Mouse (Mus musculus): Measurements from ENCODE around the gene Fnip1. TPM values are rescaled to one million over a fixed set of nuclear protein-coding genes. Genes with fewer than 3 reads are reported as not detected.
"Not testable (repeated sequence)": the region's sequence is repeated elsewhere in the genome, so short reads cannot be mapped to it uniquely, and the experiment has no call there.

Fnip1 gene
- 10 to 100 TPM; 26.4 to 34.7 (median 30.6) TPM for total RNA-seq (2022)

DNA sequence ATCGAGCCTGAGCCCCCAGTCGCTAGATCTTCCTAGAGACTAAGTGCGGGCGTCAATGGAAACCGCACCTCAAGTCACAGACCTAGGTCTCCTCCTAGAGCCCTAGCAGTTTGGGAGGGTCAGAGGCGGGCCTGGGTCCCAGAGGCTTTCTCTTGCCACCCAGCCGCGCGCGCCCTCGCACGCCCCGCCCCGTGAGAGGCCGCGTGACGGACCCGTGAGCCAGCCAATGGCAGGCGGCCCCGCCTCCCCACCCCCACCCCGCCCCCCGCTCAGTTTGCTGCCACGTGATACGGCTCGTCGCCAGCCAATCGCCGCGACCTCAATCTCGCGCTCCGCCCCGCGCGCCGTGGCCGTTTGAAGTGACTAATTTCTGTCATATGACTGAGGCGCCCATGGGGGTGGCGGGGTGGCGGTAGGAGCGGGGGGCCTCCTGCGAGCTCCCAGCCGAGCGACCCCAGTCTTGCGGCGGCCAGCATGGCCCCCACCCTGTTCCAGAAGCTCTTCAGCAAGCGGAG lies at the start of gene Fnip1:
Fnip1 (plus strand) TSS at position 377 of the 515 bp plus-strand sequence.
- peak; percentile 91 for DNase-seq

GRCm38 (mm10) chr11:54390386-54390785 lies 47.6 kb upstream of the Fnip1 start:
- DNase-seq: no peak

DNA sequence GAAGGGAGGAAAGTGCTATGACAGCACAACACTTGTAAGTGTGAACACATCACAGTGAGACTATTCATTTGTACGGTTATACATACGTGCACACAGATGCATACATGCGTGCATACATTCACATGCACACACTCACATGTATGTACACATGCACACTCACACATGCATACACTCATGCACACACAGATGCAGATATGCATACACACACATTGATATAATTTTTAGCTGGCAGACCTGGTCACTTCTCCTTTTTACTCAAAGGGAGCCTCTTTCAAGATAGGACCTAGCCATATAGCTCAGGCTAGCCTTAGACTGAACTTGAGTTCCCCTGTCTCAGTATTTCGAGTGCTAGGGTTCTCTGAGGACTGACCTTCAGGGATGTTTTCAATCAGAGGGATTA lies 46.7 kb upstream of the Fnip1 start:
- no peak for DNase-seq

GRCm38 (mm10) chr11:54396686-54397085 lies 41.3 kb upstream of the Fnip1 start:
- no peak for DNase-seq

GRCm38 (mm10) chr11:54398058-54398457 lies 39.9 kb upstream of the Fnip1 start:
- DNase-seq: no peak

GRCm38 (mm10) chr11:54400803-54401202 lies 37.2 kb upstream of the Fnip1 start:
- not testable (repeated sequence) for DNase-seq

DNA sequence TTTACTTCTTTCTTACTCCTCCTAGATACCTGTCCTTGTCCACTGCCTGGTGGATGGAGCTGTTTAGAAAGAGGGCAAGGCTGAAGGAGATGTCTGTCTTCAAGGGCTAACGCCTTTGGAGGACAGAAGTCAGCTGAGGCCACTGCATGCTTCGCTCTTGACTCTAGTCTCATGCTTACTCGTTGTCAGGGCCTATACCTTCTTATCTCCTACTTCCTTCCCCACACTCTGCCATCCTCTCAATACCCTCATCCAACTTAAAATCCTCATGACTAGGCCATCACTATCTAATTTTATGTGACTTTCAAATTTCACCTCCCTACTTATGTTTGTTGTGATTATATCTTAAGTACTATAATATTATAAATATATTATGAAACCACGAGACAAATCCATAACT lies 33.1 kb upstream of the Fnip1 start:
- DNase-seq: no peak

DNA sequence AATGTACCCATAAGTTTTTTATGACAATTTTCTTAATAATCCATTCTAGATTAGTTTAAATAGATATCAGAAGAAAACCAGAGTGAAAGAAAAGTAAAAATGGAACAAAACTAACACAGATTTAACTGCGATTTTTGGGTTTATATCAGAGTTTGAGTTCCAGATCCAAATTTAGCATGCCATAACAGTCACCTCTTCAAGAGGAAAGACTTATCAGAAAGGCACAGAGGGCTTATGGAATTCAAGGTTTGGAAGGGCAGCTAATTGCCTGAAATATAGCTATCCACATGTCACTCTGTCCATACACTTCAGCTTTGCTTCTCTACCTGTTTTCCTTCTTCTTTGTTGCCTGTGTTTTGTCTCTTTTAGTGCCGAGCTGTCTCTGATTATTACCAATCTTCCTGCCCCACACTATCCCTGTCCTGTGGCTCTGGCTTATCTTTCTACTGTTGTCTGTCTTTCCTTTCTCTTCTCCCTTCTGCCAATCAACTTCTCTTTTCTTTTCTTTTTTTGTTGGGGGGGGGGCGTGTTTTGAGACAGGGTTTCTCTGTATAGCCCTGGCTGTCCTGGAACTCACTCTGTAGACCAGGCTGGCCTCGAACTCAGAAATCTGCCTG lies 31.0 kb upstream of the Fnip1 start:
- no peak for DNase-seq

DNA sequence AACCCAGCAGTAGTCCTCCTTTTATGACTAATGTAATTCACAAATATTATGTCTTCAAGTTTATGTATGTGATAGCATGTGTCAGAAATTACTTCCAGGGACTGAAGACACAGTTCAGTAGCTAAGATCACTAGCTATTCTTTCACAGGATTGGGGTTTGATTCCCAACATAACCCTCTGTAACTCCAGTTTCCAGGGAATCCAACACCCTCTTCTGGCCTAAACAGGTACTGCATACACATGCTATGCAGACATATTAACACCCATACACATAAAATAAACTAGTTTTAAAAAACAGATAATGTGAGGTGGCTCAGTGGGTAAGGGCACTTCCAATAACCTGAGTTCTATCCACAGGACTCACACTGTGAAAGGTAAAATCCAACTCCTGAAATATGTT lies 27.4 kb upstream of the Fnip1 start:
- no peak for DNase-seq

DNA sequence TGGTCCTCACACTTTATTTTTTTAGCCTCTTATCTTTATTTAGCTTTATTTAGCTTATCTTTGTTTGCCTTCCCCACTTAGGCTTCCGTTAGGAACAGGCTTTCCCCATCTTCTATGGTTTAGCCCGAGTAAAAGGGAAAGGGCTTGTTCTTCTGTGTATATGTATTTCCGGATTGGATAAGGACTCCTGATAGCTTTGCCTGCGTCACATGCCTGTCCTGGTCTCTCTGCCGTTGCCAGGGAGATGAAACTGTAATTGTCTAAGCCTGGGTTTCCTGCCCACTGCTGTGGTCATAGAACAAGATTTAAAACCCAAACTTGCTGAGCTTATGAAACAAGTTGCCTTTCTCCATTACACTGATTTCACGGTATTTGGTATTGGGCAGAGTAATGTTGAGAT lies 25.0 kb upstream of the Fnip1 start:
- DNase-seq: no peak

- DNase-seq: no peak
These were observed 15.0 kb upstream of the Fnip1 start for GRCm38 (mm10) chr11:54423007-54423406.

DNA sequence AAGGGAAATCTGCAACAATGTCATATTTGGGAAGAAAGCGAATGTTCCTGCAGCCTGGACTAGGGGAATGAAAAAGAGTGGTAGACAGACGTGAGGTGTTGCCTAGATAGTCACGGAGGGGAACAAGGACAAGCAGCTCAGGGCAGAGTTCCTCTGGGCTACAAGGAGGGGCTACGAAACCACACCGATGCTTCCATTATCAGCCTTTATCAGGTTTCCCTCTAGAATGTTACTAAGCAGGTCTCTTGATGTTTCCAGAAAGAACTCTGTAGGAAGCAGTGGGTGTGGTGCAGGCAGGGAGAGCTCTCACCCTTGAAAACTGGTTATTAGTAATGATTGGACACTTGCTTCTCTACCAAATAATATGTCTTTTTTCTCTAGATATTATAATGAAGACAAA lies 11.7 kb upstream of the Fnip1 start:
- no peak for DNase-seq

DNA sequence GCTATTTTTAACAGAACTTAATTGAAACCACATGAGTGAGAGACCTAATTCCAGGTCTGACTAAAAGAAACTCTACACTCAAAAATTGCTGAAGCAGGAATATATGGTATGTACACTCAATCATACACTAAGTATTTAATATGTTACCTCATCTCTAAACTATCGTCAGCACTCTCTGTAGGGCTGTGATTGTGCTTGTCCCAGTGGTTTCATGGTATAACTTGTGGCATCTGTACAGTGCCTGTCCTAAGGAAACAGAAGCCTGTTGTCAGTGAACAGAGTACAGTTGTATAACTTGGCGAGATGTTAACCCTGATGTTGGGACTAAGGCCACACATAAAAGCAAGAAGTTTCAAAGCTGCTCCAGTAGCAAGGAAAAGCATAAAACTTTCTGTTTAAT lies 10.9 kb upstream of the Fnip1 start:
- DNase-seq: no peak

DNA sequence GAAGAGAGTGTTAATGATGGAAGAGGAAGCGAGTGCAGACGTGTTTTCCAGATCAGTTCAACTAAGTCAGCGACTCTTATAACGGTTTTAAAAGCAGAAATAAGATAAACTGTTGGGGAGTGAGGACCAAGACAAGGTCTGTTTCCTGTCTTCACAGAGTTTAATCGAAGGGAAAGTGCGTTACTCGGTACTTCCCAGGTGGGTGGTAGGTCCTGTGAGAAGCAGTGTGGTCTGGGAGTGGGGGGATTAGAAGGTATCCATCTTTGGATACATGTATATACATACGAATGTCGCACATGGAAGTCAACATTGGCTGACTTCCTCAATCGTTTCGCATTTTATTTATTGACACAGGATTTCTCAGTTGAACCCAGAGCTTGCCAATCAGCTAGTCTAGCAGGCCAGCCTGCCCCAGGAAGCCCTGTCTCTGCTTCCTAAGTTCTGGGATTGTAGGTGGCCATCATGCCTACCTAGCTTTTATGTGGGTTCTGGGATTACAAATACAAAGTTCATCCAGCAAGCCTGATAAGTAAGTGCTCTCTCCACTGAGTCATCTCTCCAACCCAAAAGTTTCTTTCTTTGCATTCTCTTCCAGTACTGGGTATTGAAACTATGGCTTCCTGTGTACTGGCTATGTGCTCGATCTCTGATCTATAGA lies 10.2 kb upstream of the Fnip1 start:
- DNase-seq: no peak

DNA sequence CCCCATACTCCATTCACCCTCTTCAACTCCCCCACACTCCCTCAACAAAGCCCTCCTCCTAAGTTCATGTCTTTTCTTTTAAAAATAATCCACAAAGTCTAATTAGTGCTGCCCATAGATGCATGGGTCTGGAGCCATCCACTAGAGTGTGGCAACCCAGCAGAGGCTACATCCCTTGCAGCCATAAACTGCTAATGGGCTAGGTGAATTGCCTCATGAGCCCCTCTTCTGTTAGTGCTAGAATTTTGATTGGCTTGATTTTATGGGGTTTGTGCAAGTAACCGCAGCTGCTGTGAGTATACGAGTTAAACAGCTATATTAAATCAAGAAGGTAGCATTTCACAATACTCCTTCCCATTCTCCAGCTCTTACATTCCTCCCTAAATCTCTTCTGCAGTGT lies 8.8 kb upstream of the Fnip1 start:
- no peak for DNase-seq

DNA sequence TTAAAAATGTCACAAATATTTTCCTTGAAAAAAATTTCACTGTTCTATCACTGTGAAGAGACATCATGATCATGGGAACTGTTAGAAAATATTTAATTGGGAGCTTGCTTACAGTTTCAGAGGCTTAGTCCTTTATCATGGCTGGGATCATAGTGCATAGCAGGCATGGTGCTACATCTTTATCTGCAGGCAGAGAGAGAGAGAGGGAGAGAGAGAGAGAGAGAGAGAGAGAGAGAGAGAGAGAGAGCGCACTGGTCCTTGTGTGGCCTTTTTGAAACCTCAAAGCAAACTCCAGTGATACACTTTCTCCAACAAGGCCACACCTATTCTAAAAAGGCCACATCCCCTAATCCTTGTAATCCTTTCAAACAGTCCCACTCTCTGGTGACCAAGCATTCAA lies 2.2 kb upstream of the Fnip1 start:
- DNase-seq: no peak

DNA sequence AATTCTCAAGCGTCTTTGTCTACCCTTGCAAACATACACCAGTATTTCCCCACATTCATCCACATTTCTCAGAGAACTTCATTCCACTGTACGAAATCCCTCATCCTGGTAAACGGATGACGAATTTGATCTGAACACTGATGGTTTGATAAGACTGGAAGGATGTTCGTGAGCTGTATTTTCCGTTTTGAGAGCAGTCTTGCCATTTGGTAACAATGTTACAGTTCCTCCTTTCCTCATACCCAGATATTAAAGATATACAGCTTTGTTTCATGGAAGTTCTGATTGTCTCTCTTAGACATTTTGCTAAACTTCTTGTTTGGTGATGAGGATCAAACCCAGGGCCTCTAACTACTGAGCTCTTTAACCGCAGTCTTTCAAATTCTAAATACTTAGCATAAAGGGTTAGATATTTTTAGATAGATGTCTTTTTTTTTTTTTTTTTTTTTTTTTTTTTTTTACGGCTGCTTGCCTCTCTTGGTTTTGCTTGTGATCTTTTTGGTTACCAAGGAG lies 633 bp upstream of the Fnip1 start:
- DNase-seq: no peak

DNA sequence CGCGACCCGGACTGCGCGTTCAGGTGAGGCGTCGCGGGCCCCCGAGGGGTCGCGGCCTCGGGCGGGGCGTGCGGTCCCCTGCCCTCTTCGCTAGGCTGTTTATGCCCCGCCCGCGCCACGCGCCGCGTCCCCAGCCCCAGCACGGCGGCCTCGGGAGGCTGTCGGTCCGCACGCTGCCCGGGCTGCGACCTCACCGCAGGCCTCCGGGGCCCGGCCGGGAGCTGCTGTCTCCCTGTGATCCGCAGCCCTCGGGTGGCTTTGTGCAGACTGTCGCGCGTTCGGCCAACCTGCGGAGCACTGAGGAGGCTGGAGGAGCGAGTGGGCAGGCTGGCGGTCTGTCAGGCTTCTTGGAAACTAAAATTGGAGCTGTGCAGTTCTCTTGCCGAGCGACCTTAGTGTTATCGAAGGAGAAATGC lies 375 bp downstream of the Fnip1 start:
- peak; percentile 43 for DNase-seq

DNA sequence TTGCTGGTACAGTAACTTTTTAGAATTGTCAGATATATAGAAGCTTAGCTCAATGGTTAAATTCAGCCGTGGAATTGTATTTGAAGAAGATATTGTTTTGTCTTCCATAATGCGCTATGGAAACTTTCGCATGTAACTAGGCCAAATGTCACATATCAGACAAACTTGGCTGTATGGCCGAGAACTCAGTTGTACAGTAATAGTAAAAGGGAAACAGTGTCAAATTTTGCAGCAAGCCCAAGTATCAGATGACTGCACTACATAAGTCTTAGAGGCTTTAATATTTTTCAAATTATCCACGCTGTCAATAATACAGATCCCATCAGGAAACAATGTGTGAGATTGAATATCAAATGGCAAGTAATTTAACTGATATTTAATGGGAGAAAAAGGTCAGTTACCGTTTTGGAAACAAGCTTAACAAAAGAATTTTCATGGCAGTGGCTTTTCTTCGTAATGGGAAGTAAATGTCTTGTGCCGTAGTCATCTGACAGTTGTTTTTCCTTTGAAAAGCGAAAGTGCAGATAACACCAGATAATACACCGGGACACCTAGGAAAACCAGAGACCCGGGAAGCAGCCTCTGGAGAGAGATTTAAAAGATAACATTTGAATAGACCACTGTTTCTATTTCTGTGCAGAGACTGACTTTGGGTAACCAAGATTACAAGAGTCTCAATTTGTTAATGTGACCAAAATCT lies 1.1 kb downstream of the Fnip1 start:
- no peak for DNase-seq

DNA sequence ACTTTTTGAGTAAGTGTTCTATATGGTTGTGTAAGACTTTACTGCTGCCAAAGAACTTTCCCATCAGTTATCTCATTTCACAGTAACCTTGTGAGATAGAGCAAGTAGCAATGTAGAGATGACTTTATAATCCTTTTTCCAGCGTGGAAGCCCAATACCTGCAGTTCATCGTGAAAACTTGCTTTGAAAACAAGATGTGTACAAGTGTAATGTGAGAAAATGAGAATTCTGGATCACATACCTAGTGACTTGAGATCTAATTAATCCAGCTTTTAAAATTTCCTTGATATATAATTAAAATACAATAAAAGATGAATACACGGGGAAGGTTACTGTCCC lies 1.7 kb downstream of the Fnip1 start:
- DNase-seq: no peak

- DNase-seq: not testable (repeated sequence)
These were observed 12.8 kb downstream of the Fnip1 start for GRCm38 (mm10) chr11:54450757-54451156.

GRCm38 (mm10) chr11:54454516-54454915 lies 16.5 kb downstream of the Fnip1 start:
- DNase-seq: no peak

DNA sequence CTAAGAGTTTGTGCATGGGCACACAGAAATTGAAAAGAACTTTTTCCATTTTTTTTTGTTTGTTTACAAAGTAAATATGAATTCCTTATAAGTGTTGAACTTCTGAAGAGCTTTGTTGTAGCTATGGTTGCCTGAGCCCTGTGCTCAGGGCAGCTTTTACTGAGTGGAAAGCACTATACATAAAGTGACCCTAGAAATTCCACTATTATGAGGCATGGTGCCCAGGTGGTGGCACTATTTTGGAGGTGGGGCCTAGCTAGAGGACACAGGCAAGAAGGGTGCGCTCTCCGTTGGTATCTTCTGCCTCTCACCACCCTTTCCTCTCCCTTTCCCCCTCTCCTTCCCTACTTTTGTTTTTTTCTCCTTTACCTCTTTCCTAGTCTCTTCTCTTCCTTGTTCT lies 18.9 kb downstream of the Fnip1 start:
- no peak for DNase-seq

GRCm38 (mm10) chr11:54458168-54458567 lies 20.2 kb downstream of the Fnip1 start:
- DNase-seq: no peak
